Mouse (Mus musculus): Measurements from ENCODE around the gene Lrriq1. TPM values are rescaled to one million over a fixed set of nuclear protein-coding genes. Genes with fewer than 3 reads are reported as not detected.
A peak's percentile ranks its signal among the peaks of the same experiment; 100 is the strongest.

Lrriq1 gene
- polyA plus RNA-seq, 1 experiment from 2014 or later, result 0.10 TPM

GRCm38 (mm10) chr10:103027226-103027930 lies 208.7 kb downstream of the Lrriq1 start:
- no peaks in the 10 kb centered on the region for H3K36me3 ChIP-seq (ENCODE audit: control insufficient read depth, insufficient read depth, low read length)
- H3K4me1 ChIP-seq (replicated peaks; ENCODE audit: control insufficient read depth, insufficient read depth), result no peaks in the 10 kb centered on the region
- no peak overlapping the region for H3K4me2 ChIP-seq (replicated peaks; ENCODE audit: low read depth)
- ATAC-seq (ENCODE audit: low FRiP score, low TSS enrichment) (no peak), DNase-seq (ENCODE audit: low spot score) (no peak)
- H3K27ac ChIP-seq (replicated peaks), result no peak overlapping the region
- peaks cover 22% of the 10 kb centered on the region; the same call in 1 of the 2 replicates for H3K27me3 ChIP-seq (ENCODE audit: control insufficient read depth, insufficient read depth, low read length)
- no peak overlapping the region for H3K9ac ChIP-seq (ENCODE audit: low read length)
- no peaks in the 10 kb centered on the region for H3K9me3 ChIP-seq (ENCODE audit: control insufficient read depth, low read length)
- 3% methylated on average over 20 of the region's 20 CpGs for WGBS
- no peak for TF ChIP-seq EP300 (optimal IDR thresholded peaks at IDR 0.05)
- no peak for TF ChIP-seq CTCF (IDR thresholded peaks at IDR 0.05; ENCODE audit: low read depth)
- no peak overlapping the region for H3K4me3 ChIP-seq (ENCODE audit: low read depth, low read length)

- 2% methylated on average over 17 of the region's 17 CpGs for WGBS
- ATAC-seq (ENCODE audit: low FRiP score, low TSS enrichment) (no peak), DNase-seq (ENCODE audit: low spot score) (no peak)
- Histone ChIP-seq H3K4me2 (replicated peaks; ENCODE audit: low read depth) (no peak overlapping the region), H3K9ac (ENCODE audit: low read length) (no peak overlapping the region), H3K4me1 (replicated peaks; ENCODE audit: control insufficient read depth, insufficient read depth) (no peaks in the 10 kb centered on the region), H3K27me3 (ENCODE audit: control insufficient read depth, insufficient read depth, low read length) (peaks cover 22% of the 10 kb centered on the region; the same call in 1 of the 2 replicates), H3K27ac (replicated peaks) (no peak overlapping the region), H3K4me3 (ENCODE audit: low read depth, low read length) (no peak overlapping the region), H3K36me3 (ENCODE audit: control insufficient read depth, insufficient read depth, low read length) (no peaks in the 10 kb centered on the region), H3K9me3 (ENCODE audit: control insufficient read depth, low read length) (no peaks in the 10 kb centered on the region)
- no peak for TF ChIP-seq EP300 (optimal IDR thresholded peaks at IDR 0.05)
Measured at GRCm38 (mm10) chr10:103026636-103027225, 209.4 kb downstream of the Lrriq1 start.

GRCm38 (mm10) chr10:103002556-103002955 lies 233.6 kb downstream of the Lrriq1 start:
- no peak overlapping the region for H3K27ac ChIP-seq (replicated peaks)
- no peak overlapping the region for H3K4me3 ChIP-seq (ENCODE audit: low read depth, low read length)
- H3K4me1 ChIP-seq (replicated peaks; ENCODE audit: control insufficient read depth, insufficient read depth), result no peaks in the 10 kb centered on the region
- no peak overlapping the region for H3K9ac ChIP-seq (ENCODE audit: low read length)
- no peaks in the 10 kb centered on the region for H3K27me3 ChIP-seq (ENCODE audit: control insufficient read depth, insufficient read depth, low read length)
- TF ChIP-seq CTCF (IDR thresholded peaks at IDR 0.05; ENCODE audit: low read depth) (no peak), EP300 (optimal IDR thresholded peaks at IDR 0.05) (no peak)
- H3K4me2 ChIP-seq (replicated peaks; ENCODE audit: low read depth), result no peak overlapping the region
- DNase-seq (ENCODE audit: low spot score), result no peak
- ATAC-seq (ENCODE audit: low FRiP score, low TSS enrichment), result no peak
- H3K9me3 ChIP-seq (ENCODE audit: control insufficient read depth, low read length), result no peaks in the 10 kb centered on the region
- H3K36me3 ChIP-seq (ENCODE audit: control insufficient read depth, insufficient read depth, low read length), result no peaks in the 10 kb centered on the region
- 60% methylated on average over 2 of the region's 2 CpGs for WGBS

GRCm38 (mm10) chr10:103000902-103001301 lies 235.2 kb downstream of the Lrriq1 start:
- no peak overlapping the region for H3K4me3 ChIP-seq (ENCODE audit: low read depth, low read length)
- H3K27me3 ChIP-seq (ENCODE audit: control insufficient read depth, insufficient read depth, low read length), result no peaks in the 10 kb centered on the region
- 12% methylated on average over 8 of the region's 8 CpGs for WGBS
- no peaks in the 10 kb centered on the region for H3K36me3 ChIP-seq (ENCODE audit: control insufficient read depth, insufficient read depth, low read length)
- no peak overlapping the region for H3K27ac ChIP-seq (replicated peaks)
- TF ChIP-seq EP300 (optimal IDR thresholded peaks at IDR 0.05) (no peak), CTCF (IDR thresholded peaks at IDR 0.05; ENCODE audit: low read depth) (no peak)
- ATAC-seq (ENCODE audit: low FRiP score, low TSS enrichment) (no peak), DNase-seq (ENCODE audit: low spot score) (no peak)
- H3K4me2 ChIP-seq (replicated peaks; ENCODE audit: low read depth), result no peak overlapping the region
- no peaks in the 10 kb centered on the region for H3K9me3 ChIP-seq (ENCODE audit: control insufficient read depth, low read length)
- H3K9ac ChIP-seq (ENCODE audit: low read length), result no peak overlapping the region
- no peaks in the 10 kb centered on the region for H3K4me1 ChIP-seq (replicated peaks; ENCODE audit: control insufficient read depth, insufficient read depth)

- H3K9me3 ChIP-seq (ENCODE audit: control insufficient read depth, low read length), result no peaks in the 10 kb centered on the region
- no peak overlapping the region for H3K27ac ChIP-seq (replicated peaks)
- no peak for TF ChIP-seq EP300 (optimal IDR thresholded peaks at IDR 0.05)
- TF ChIP-seq CTCF (IDR thresholded peaks at IDR 0.05; ENCODE audit: low read depth), result peak; percentile 22
- no peaks in the 10 kb centered on the region for H3K4me1 ChIP-seq (replicated peaks; ENCODE audit: control insufficient read depth, insufficient read depth)
- no peaks in the 10 kb centered on the region for H3K27me3 ChIP-seq (ENCODE audit: control insufficient read depth, insufficient read depth, low read length)
- DNase-seq (ENCODE audit: low spot score) (no peak), ATAC-seq (ENCODE audit: low FRiP score, low TSS enrichment) (no peak)
- no peak overlapping the region for H3K4me2 ChIP-seq (replicated peaks; ENCODE audit: low read depth)
- H3K9ac ChIP-seq (ENCODE audit: low read length), result no peak overlapping the region
- H3K4me3 ChIP-seq (ENCODE audit: low read depth, low read length), result no peak overlapping the region
- no peaks in the 10 kb centered on the region for H3K36me3 ChIP-seq (ENCODE audit: control insufficient read depth, insufficient read depth, low read length)
Measured at GRCm38 (mm10) chr10:102999584-102999983, 236.5 kb downstream of the Lrriq1 start.

Other genes with a start within 250 kb of the Lrriq1 start
- gene Alx1, start 206.1 kb downstream of the Lrriq1 start, polyA plus RNA-seq (2015; fragmentation: Nextera tagmentation; extraction: Ambion mirVana), result not detected in 2 replicates
- 1.9 TPM in 2 replicates for gene Slc6a15, start 131.5 kb upstream of the Lrriq1 start, polyA plus RNA-seq (2015; fragmentation: Nextera tagmentation; extraction: Ambion mirVana)

Data from stomach, postnatal 0 days (tissue).